Mouse (Mus musculus) kidney, adult 8-10 months (tissue): ENCODE measurements around the gene Olfr718-ps1.

Experiments used
- DNase-seq, 2 experiments: peaks; one replicate each; pipeline ENCODE4 v3.0.0; 2022

The Olfr718-ps1 gene

DNA sequence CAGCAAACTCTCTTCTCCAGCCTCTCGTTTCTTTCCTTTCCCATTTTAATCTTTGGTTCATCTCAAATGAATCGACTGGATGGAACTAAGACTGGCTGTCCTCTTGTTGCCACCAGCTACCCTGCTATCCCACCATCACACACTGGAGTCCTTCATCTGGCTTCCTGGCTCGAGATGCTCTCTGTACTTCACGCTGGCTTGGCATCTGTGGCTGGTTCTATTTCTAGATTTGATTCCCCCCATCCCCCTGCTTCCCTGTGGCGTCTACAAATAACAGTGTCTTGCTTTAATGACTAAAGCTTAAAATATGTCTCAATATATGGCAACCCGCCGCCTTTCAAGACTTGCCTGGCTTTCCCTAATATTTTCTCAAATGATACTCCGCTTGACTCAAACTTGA lies 19.5 kb downstream of the Olfr718-ps1 start:
- no peak for DNase-seq

DNA sequence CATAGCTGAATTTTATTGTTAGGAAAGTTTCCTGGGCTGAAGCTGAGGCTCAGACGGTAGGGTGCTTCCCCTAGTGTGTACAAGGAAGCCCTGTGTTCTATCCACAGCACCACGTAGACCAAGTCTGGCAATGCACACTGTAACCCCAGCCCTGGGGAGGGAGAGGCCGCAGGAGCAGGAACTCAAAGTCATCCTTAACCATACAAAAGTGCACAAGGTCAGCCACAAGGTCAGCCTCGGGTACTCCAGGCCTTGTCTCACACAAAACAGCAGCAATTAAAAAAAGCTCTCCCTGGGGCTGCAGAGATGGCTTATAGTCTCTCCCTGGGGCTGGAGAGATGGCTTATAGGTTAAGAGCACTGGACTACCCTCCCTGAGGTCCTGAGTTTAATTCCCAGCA lies 20.5 kb downstream of the Olfr718-ps1 start:
- DNase-seq = no peak

GRCm38 (mm10) chr5:143126089-143126488 lies 21.3 kb downstream of the Olfr718-ps1 start:
- DNase-seq = no peak

DNA sequence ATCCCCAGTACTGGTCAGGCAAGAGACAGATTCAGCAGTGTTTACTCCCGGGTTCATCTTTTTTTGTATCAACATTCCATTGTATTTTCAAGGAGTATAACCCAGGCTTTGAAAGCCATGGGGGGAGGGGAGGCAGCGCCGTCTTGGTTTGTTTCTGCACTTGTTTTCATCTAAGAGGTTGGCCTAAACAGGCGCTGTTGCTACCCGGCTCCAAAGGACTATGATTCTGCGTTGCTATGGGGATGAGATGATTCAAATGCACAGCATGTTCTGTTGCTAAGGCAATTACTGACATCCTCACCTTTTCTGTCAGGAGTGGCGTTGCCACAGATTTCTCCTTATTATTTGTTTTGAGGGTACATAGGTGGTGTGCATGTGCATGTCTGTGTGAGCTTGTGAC lies 21.8 kb downstream of the Olfr718-ps1 start:
- DNase-seq = no peak

- no peak for DNase-seq
Observed at GRCm38 (mm10) chr5:143124805-143125378, 22.5 kb downstream of the Olfr718-ps1 start.

- no peak for DNase-seq
Observed at GRCm38 (mm10) chr5:143122673-143123072, 24.7 kb downstream of the Olfr718-ps1 start.

- DNase-seq = no peak
Observed at GRCm38 (mm10) chr5:143122125-143122524, 25.3 kb downstream of the Olfr718-ps1 start.

DNA sequence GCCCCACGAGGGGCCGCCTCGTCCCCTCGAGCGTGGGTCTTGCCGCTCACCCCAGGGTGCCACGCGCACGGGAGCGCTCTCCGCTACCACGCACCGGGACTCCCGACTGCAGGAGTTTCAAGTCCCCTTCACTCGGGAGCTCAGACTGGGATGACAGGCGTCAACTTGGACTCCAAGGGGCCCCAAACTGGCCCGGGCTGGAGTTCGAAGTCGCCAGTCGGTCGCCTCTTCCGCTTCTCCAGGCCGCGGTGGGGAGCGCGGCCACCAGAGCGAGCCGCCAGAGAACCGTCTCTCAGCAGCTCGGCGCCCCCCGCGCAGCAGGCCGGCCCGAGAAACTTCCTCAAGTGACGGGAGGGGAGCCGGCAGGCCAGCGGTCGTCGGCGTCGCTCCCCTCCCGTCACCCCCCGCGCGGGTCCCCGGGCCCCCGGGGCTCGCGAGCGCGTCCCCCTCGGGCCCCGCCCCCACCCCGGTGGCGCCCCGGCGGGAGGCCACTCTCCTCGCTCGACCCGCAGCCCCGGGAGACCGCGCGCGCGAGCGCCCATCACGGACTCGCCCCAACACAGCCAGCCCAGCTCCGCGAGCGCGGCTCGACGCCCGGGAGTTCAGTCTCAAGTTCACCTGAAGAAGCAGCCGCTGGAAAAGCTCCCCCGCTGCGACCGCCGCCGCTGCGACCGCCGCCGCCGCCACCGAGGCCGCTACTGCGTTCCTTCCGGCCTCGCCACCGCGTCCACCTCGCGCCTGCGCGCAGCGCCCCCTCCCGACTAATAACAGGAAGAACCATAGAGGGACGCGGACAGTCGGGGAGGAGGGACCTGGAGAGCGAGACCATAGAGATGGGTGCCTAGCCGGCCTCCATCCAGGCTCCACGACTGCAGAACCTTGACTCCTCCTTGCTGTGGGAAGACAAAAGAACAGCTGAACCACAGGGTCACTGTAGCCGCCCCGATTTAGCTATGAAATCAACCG lies 34.8 kb downstream of the Olfr718-ps1 start, which contains the start of gene Rnf216:
TSS of gene Rnf216 (minus strand) at position 714 of the 966 bp plus-strand sequence.
- peak; percentile 93 to 95 for DNase-seq

DNA sequence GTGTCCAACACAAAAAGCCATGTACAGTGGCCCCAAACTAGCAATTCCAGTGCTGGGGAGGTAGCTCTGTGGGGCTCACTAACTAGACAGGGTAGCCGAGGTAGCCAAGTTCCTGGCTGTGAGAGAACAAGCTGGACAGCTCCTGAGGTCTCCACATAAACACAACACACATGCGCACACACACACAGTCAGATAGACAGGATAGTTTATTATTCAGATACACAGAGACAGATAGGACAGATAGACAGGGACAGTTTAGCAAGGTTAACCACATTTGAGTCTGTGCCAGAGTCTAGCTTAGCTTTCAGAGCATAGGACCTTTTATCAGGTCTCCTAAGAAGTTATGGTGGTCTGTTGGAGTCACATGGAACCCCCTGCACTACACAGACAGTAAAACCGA lies 40.5 kb downstream of the Olfr718-ps1 start:
- DNase-seq = no peak

DNA sequence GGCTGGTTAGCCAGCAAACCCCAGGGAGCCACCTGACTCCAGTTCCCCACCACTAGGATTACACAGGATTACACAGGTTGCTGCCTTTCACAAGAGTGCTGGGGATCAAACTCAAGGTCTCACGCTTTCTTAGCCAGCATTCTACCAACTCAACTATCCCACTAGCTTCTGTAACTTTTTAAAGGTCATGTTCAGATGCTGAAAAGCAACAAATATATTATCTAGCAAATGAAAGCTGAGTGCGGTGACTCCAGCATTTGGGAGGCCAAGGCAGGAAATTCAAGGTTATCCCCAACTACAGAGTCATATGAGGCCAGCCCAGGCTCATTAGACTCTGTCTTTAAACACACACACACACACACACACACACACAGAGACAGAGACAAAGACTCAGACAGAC lies 44.1 kb downstream of the Olfr718-ps1 start:
- no peak for DNase-seq

DNA sequence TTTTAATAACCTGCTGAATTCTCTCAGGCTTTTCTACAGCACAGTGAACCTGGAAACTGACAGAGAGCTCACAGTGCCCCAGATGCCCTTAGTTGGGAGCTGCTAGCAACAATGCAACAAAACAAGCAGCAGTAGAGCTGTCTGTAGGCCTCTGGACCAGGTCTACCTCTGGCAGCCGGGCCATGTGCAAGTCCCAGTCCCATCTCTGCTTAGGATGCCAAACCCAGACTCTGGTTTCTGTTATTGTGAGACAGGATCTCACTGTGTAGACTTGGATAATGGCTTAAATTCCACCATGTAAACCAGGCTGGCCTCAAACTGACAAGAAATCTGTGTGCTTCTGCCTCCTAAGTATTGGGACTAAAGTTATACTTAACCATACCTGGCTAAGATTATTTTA lies 45.8 kb downstream of the Olfr718-ps1 start:
- DNase-seq = no peak

DNA sequence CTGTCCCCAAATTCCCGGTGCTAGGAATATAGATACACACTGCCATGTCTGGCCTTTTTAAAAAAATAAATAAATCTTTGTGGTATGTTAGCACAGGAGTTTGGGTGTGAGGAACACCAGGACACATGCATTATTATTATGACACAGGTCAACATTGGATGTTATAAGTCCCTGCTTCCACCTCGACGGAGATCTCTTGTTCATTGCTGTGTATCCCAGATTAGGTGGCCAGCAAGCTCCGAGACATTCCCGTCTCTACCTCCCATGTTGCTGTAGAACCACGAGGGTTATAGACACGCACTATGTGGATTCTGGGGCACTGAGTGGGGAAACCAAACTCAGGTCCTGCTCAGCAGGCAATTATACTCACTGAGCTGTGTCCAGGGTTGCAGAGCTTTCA lies 52.1 kb downstream of the Olfr718-ps1 start:
- no peak for DNase-seq

DNA sequence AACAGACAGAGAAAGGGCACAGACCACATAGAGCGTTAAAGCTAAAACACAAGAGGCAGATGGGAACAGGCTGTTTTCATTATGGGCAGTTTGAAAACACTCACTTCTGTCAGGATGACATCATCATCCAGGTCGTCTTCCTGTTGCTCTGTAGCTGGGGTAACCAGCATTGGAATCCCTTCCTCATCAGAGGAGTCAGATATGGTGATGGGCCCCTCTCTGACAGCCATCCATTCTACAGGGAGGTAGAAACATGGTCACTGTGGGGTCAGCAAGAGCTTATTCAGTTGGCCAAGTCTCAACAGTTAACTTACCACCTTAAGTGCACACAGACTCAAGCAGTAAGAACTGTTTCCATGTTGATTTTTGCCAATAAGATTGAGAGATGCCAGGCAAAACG lies 54.5 kb downstream of the Olfr718-ps1 start:
- no peak for DNase-seq

GRCm38 (mm10) chr5:143084898-143085297 lies 62.5 kb downstream of the Olfr718-ps1 start:
- DNase-seq = peak; percentile 17 to 44
